In the genomic region with DNA sequence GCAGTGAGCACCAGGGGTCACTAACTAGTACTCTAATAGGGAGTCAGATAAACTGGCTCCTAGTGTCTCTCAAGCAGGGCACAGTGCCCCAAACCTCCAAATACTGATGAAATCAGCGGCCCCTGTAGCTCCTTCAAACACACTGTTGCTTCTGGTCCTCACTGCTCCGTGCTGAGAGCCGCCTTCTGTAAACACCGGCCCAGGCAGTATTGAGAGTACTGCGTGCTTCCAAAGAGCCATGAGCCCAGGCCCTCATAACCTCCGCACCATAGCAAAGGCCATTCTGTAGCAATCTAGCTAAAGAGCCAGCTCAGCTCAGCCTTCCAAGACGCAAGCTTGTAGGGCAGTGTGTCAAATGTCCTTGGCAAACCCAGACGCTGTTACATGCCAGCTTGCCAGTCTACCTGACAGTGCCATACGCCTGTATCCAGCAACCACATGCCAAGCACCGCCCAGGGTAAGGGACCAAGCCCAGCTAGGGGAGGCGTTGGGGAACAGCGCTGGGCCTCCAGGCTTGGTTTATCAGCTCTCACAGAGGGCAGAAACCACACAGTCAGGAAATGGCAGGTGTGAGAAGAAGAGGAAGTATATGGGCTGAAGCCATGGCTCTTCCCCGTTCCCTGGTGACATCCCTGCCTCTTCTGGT, we compare ENCODE assay signal across 8 mouse cellular contexts. TPM values are rescaled to one million over a fixed set of nuclear protein-coding genes. Genes with fewer than 3 reads are reported as not detected.
DNase-seq lines count a peak whose midpoint lies in the region; ATAC-seq and TF ChIP-seq lines count a peak whose summit lies in the region.

No protein-coding gene starts in this region.

- no peak for ATAC-seq in heart, embryonic 11.5 days (replicated peaks; ENCODE audit: insufficient number of reproducible peaks, low FRiP score, low TSS enrichment)
- ATAC-seq in heart, embryonic 16.5 days (replicated peaks; ENCODE audit: extremely low read depth, insufficient read depth, low FRiP score), result no peak

- 71% methylated on average over 13 of the region's 13 CpGs for WGBS in heart, embryonic 11.5 days (ENCODE audit: insufficient replicate concordance)
- WGBS in heart, embryonic 16.5 days, result 69% methylated on average over 13 of the region's 13 CpGs

- H3K27ac ChIP-seq in heart, embryonic 11.5 days (ENCODE audit: low read depth, low read length), result no peak overlapping the region
- H3K27ac ChIP-seq in ES-E14 (ENCODE audit: insufficient read depth, low read depth, low read length, poor library complexity, severe bottlenecking), result no peak overlapping the region
- peak overlapping the region; percentile 57 for H3K27ac ChIP-seq in heart, embryonic 16.5 days (ENCODE audit: low read length)

- H3K36me3 ChIP-seq in heart, embryonic 11.5 days (ENCODE audit: control insufficient read depth, insufficient read depth, low read length), result no peaks in the 10 kb centered on the region
- H3K36me3 ChIP-seq in ES-E14 (ENCODE audit: control insufficient read depth, insufficient read depth, low read length, poor library complexity, severe bottlenecking), result no peaks in the 10 kb centered on the region
- no peaks in the 10 kb centered on the region for H3K36me3 ChIP-seq in heart, embryonic 16.5 days (ENCODE audit: control insufficient read depth, insufficient read depth)

- intact Hi-C loops in left cerebral cortex, postnatal 36 days (cut with DNase I), result no loop called here

- peaks cover 26% of the 10 kb centered on the region for H3K4me1 ChIP-seq in heart, embryonic 11.5 days (ENCODE audit: control insufficient read depth, insufficient read depth, low read length)
- peaks cover 0 to 18% of the 10 kb centered on the region in 2 experiments; a peak in 2 of 4 replicates for H3K4me1 ChIP-seq in ES-E14 (ENCODE audit: control insufficient read depth in 2 of 2, insufficient read depth in 2 of 2, low read length in 2 of 2, poor library complexity in 1 of 2)
- peaks cover 34% of the 10 kb centered on the region for H3K4me1 ChIP-seq in heart, embryonic 16.5 days (ENCODE audit: control insufficient read depth, insufficient read depth, low read length)

- DNase-seq in heart, adult 11 months, result peak; percentile 97
- no peak for DNase-seq in ES-E14 (ENCODE audit: low read depth, low spot score)
- peak; percentile 94 for DNase-seq in cerebellum, adult 9-11 months
- DNase-seq in lung, postnatal 36 days, result peak; percentile 51
- DNase-seq in thymus, postnatal 4 days, result peak; percentile 61
- DNase-seq in left cerebral cortex, postnatal 36 days (ENCODE audit: low spot score in 2 of 2), result no peak

- no peak overlapping the region for H3K4me3 ChIP-seq in heart, embryonic 11.5 days (ENCODE audit: low read depth, low read length)
- H3K4me3 ChIP-seq in ES-E14 (ENCODE audit: insufficient read depth in 1 of 2, low read depth in 1 of 2, low read length in 2 of 2, poor library complexity in 1 of 2, severe bottlenecking in 1 of 2), result peak overlapping the region in 1 of 2 experiments; percentile 12; a peak in 1 of 4 replicates
- no peak overlapping the region for H3K4me3 ChIP-seq in heart, embryonic 16.5 days (ENCODE audit: low read length)

- H3K27me3 ChIP-seq in heart, embryonic 11.5 days (ENCODE audit: control insufficient read depth, insufficient read depth, low read length), result no peaks in the 10 kb centered on the region
- no peaks in the 10 kb centered on the region for H3K27me3 ChIP-seq in heart, embryonic 16.5 days (ENCODE audit: control insufficient read depth, insufficient read depth, low read length)

- in situ Hi-C loops in ES-E14 (cut with MboI; ENCODE audit: low sequenced_read_pairs in 2 of 2, unreplicated experiment in 2 of 2), result no loop called here

- no peak overlapping the region for H3K4me2 ChIP-seq in heart, embryonic 11.5 days
- no peak overlapping the region for H3K4me2 ChIP-seq in heart, embryonic 16.5 days (ENCODE audit: low read depth, low read length)

- H3K9me3 ChIP-seq in heart, embryonic 11.5 days (replicated peaks; ENCODE audit: control insufficient read depth, low read length), result no peaks in the 10 kb centered on the region
- H3K9me3 ChIP-seq in ES-E14 (ENCODE audit: control insufficient read depth, insufficient read depth, low read depth, low read length), result no peaks in the 10 kb centered on the region
- H3K9me3 ChIP-seq in heart, embryonic 16.5 days (replicated peaks; ENCODE audit: control insufficient read depth, low read length), result no peaks in the 10 kb centered on the region

- no peak overlapping the region for H3K9ac ChIP-seq in heart, embryonic 11.5 days (ENCODE audit: low read depth, low read length)
- peak overlapping the region; percentile 0; the same call in 1 of the 2 replicates for H3K9ac ChIP-seq in ES-E14 (ENCODE audit: insufficient read depth, low read depth, low read length, poor library complexity, severe bottlenecking)
- no peak overlapping the region for H3K9ac ChIP-seq in heart, embryonic 16.5 days (ENCODE audit: low read length)

TF ChIP-seq in ES-E14, 5 proteins besides CTCF, POLR2A, EP300 and RAD21:
- TF ChIP-seq ZC3H11A (IDR thresholded peaks at IDR 0.05; ENCODE audit: borderline replicate concordance, low read depth, low read length) (no peak), ZNF384 (IDR thresholded peaks at IDR 0.05; ENCODE audit: low read depth, low read length) (no peak), MAFK (IDR thresholded peaks at IDR 0.05; ENCODE audit: insufficient read depth, low read depth, low read length) (no peak), HCFC1 (IDR thresholded peaks at IDR 0.05; ENCODE audit: borderline replicate concordance, insufficient read depth, low read length) (no peak), CHD2 (IDR thresholded peaks at IDR 0.05; ENCODE audit: low read depth, low read length) (no peak)

RNA-seq across cellular contexts. Expression of a gene that starts 24.6 kb away (rescaled TPM):
- 53.6 and 61.3 TPM in 2 replicates for polyA plus RNA-seq in heart, embryonic 11.5 days (2014; fragmentation: Nextera tagmentation; extraction: Ambion mirVana)
- total RNA-seq in ES-E14 (2012; rRNA removed), result 9.1 and 12.7 TPM in 2 replicates
- 57.3 and 58.5 TPM in 2 replicates for polyA plus RNA-seq in heart, embryonic 16.5 days (2015; fragmentation: Nextera tagmentation; extraction: Ambion mirVana)
- total RNA-seq in left cerebral cortex, postnatal 36 days (2021), result 10 to 100 TPM; 27.6 to 32.0 TPM

RNA-seq across cellular contexts. Expression of a gene that starts 41.3 kb away (rescaled TPM):
- polyA plus RNA-seq in heart, embryonic 11.5 days (2014; fragmentation: Nextera tagmentation; extraction: Ambion mirVana), result 7.3 and 8.4 TPM in 2 replicates
- 136 and 183 TPM in 2 replicates for total RNA-seq in ES-E14 (2012; rRNA removed)
- 7.5 and 8.1 TPM in 2 replicates for polyA plus RNA-seq in heart, embryonic 16.5 days (2015; fragmentation: Nextera tagmentation; extraction: Ambion mirVana)
- total RNA-seq in left cerebral cortex, postnatal 36 days (2021), result 1 to 10 TPM in 1 of 2 experiments, under 1 TPM in 1; 0.86 to 1.4 TPM

Comparison
In these comparisons a context has a peak if more than half of its experiments do, and no peak if none do; other contexts are left out.
1. DNase-seq: peak in heart, adult 11 months (single experiment), cerebellum, adult 9-11 months (single experiment), lung, postnatal 36 days (single experiment) and thymus, postnatal 4 days (single experiment); none in ES-E14 (single experiment) and left cerebral cortex, postnatal 36 days (0 of 2).
2. RNA of a gene that starts 41.3 kb away (total RNA-seq): 136 to 183 TPM in ES-E14; 0.86 to 1.4 TPM in left cerebral cortex, postnatal 36 days; every median in the first group is over 10 times any median in the second.